Mouse (Mus musculus) urinary bladder, postnatal 25 days (tissue): ENCODE data around the gene Antxr1.

Experiments used
- DNase-seq: peaks from one replicate; pipeline ENCODE4 v3.0.0; 2022; ENCODE audit warnings: low spot score

The Antxr1 gene

GRCm38 (mm10) chr6:87250701-87251100 lies 84.9 kb downstream of the Antxr1 start:
- DNase-seq = no peak

GRCm38 (mm10) chr6:87248226-87248834 lies 87.3 kb downstream of the Antxr1 start:
- DNase-seq = no peak

- DNase-seq = no peak
These were observed 91.2 kb downstream of the Antxr1 start for GRCm38 (mm10) chr6:87244117-87245100.

- DNase-seq = no peak
These were observed 98.4 kb downstream of the Antxr1 start for GRCm38 (mm10) chr6:87237260-87237659.

GRCm38 (mm10) chr6:87236061-87236460 lies 99.6 kb downstream of the Antxr1 start:
- DNase-seq = no peak

GRCm38 (mm10) chr6:87233111-87233510 lies 102.5 kb downstream of the Antxr1 start:
- no peak for DNase-seq

- DNase-seq = no peak
These were observed 105.6 kb downstream of the Antxr1 start for GRCm38 (mm10) chr6:87230041-87230440.

GRCm38 (mm10) chr6:87227940-87228339 lies 107.7 kb downstream of the Antxr1 start:
- DNase-seq = no peak

- no peak for DNase-seq
These were observed 109.3 kb downstream of the Antxr1 start for GRCm38 (mm10) chr6:87226315-87226714.

- no peak for DNase-seq
These were observed 110.3 kb downstream of the Antxr1 start for GRCm38 (mm10) chr6:87225286-87225685.

- no peak for DNase-seq
These were observed 112.6 kb downstream of the Antxr1 start for GRCm38 (mm10) chr6:87222854-87223631.

- no peak for DNase-seq
These were observed 116.3 kb downstream of the Antxr1 start for GRCm38 (mm10) chr6:87219061-87219992.

- DNase-seq = no peak
These were observed 119.5 kb downstream of the Antxr1 start for GRCm38 (mm10) chr6:87216114-87216591.

- DNase-seq = no peak
These were observed 122.4 kb downstream of the Antxr1 start for GRCm38 (mm10) chr6:87213262-87213661.

- DNase-seq = no peak
These were observed 124.1 kb downstream of the Antxr1 start for GRCm38 (mm10) chr6:87211551-87211950.

GRCm38 (mm10) chr6:87207373-87207982 lies 128.1 kb downstream of the Antxr1 start:
- DNase-seq = no peak

- no peak for DNase-seq
These were observed 128.8 kb downstream of the Antxr1 start for GRCm38 (mm10) chr6:87206790-87207189.

- DNase-seq = no peak
These were observed 132.2 kb downstream of the Antxr1 start for GRCm38 (mm10) chr6:87203467-87203866.

- no peak for DNase-seq
These were observed 132.6 kb downstream of the Antxr1 start for GRCm38 (mm10) chr6:87203065-87203464.

- DNase-seq = no peak
These were observed 133.5 kb downstream of the Antxr1 start for GRCm38 (mm10) chr6:87202048-87202605.
